Mouse (Mus musculus) thymus, adult 2 months (tissue): ENCODE results near the gene Sun2.

Experiments
- CTCF ChIP-seq: fragments of 200-500 bp; IDR thresholded peaks from 2 replicates; pipeline ENCODE4 v1.5.1; 2012; ENCODE audit warnings: mild to moderate bottlenecking, control low read depth, low read length, moderate library complexity, borderline replicate concordance; ENCODE audit not compliant: control insufficient read depth, poor library complexity, insufficient read depth; ENCODE audit errors: extremely low read depth
- POLR2A ChIP-seq: fragments of 200-500 bp; IDR thresholded peaks from 2 replicates; pipeline ENCODE4 v1.6.1; 2012; ENCODE audit warnings: mild to moderate bottlenecking, low read length, control low read depth, moderate library complexity; ENCODE audit not compliant: control insufficient read depth, poor library complexity, insufficient read depth; ENCODE audit errors: extremely low read depth

GRCm38 (mm10) chr15:79706603-79707214 is 35.6 kb downstream of the Sun2 start:
- TF ChIP-seq POLR2A (no peak), CTCF (no peak)
